Mouse (Mus musculus): Measurements from ENCODE around the gene Gm21972. TPM values are rescaled to one million over a fixed set of nuclear protein-coding genes. Genes with fewer than 3 reads are reported as not detected.

Gene Gm21972
- polyA plus RNA-seq (2012; ENCODE audit: low replicate concordance) = 0.97 and 8.5 TPM in 2 replicates

GRCm38 (mm10) chr1:86133337-86133736 lies at the start of gene Gm21972:
TSS of gene Gm21972 (plus strand) at chr1:86133637.

GRCm38 (mm10) chr1:86111779-86112178 lies 21.7 kb upstream of the Gm21972 start, which contains the start of gene Htr2b:
TSS of gene Htr2b (minus strand) at chr1:86111970.

GRCm38 (mm10) chr1:86154133-86154823 lies 20.8 kb downstream of the Gm21972 start, which contains the start of gene Armc9:
TSS of gene Armc9 (plus strand) at chr1:86154780.

Other genes with a start within 250 kb of the Gm21972 start
- 109 and 112 TPM in 2 replicates for gene Itm2c, start 239.4 kb upstream of the Gm21972 start, polyA plus RNA-seq (2012; ENCODE audit: low replicate concordance)
- not detected in 2 replicates for gene 4933407L21Rik, start 205.2 kb upstream of the Gm21972 start, polyA plus RNA-seq (2012; ENCODE audit: low replicate concordance)
- gene Gpr55, start 172.6 kb upstream of the Gm21972 start, polyA plus RNA-seq (2012; ENCODE audit: low replicate concordance) = 1.9 and 2.2 TPM in 2 replicates
- gene Spata3, start 116.8 kb upstream of the Gm21972 start, polyA plus RNA-seq (2012; ENCODE audit: low replicate concordance) = not detected in 2 replicates
- gene 2810459M11Rik, start 87.8 kb upstream of the Gm21972 start, polyA plus RNA-seq (2012; ENCODE audit: low replicate concordance) = not detected in 2 replicates
- gene Psmd1, start 69.2 kb upstream of the Gm21972 start, polyA plus RNA-seq (2012; ENCODE audit: low replicate concordance) = 3.8 and 13.3 TPM in 2 replicates
- not detected in 2 replicates for gene Htr2b, start 21.7 kb upstream of the Gm21972 start, polyA plus RNA-seq (2012; ENCODE audit: low replicate concordance)
- gene Armc9, start 21.1 kb downstream of the Gm21972 start, polyA plus RNA-seq (2012; ENCODE audit: low replicate concordance) = 1.1 and 2.3 TPM in 2 replicates
- gene B3gnt7, start 169.2 kb downstream of the Gm21972 start, polyA plus RNA-seq (2012; ENCODE audit: low replicate concordance) = 3.4 and 4.4 TPM in 2 replicates
- gene Ncl, start 225.8 kb downstream of the Gm21972 start, polyA plus RNA-seq (2012; ENCODE audit: low replicate concordance) = 329 and 368 TPM in 2 replicates

Data from hematopoietic multipotent progenitor cell, adult 10-12 weeks (in vitro differentiated cells).